Mouse (Mus musculus): Measurements from ENCODE around the gene S1pr2.

DNA sequence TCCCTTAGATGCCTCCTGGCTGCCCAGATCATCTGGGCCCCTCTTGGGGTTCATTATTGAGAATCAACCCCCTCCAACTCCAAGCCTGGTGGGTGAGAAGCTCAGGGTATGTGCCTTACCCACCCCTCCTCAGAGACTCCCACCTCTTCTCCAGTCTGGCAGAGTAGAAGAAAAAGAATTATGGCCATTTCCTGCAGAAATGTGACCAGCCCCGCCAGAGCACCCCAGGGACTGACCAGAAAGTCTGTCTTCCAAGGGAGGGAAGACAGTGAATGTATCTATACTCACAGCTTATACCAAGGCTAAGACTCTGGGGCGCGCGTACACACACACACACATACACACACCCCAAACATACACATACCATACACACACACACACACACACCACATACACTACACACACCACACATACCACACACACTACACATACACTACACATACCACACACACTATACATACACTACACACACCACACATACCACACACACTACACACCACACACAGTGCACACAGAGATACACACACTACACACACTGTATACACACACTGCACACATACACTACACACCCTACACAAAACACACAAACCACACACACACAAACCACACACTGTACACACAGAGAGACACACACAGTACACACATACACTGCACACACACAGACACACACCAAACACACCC lies 3.4 kb downstream of the S1pr2 start:
- TF ChIP-seq EP300 (IDR thresholded peaks at IDR 0.05; ENCODE audit: low read depth): no peak
- no peak for TF ChIP-seq CTCF (IDR thresholded peaks at IDR 0.05; ENCODE audit: low read depth)

Measured in liver, embryonic 14.5 days (tissue).